Mouse (Mus musculus) adrenal gland, adult 18-20 months (tissue): ENCODE measurements at regions not wholly inside any gene's neighbourhood (a gene's known extent, or its start where the extent isn't known, plus 50 kb on each side); places are given as distances from the start of the nearest gene placed in this dataset.

ENCODE experiments used
- DNase-seq, 2 experiments: peaks; one replicate each; pipeline ENCODE4 v3.0.0; 2021 to 2022; ENCODE audit warnings: low spot score in 2 of 2

- DNase-seq, result no peak
Observed at GRCm38 (mm10) chr15:96182313-96182712, 105.0 kb upstream of the Arid2 start.

GRCm38 (mm10) chr15:96183069-96183468 is 104.2 kb upstream of the Arid2 start:
- DNase-seq, result no peak

GRCm38 (mm10) chr15:96184666-96185065 is 102.7 kb upstream of the Arid2 start:
- peak in 1 of 2 experiments; percentile 20 for DNase-seq

- DNase-seq, result no peak
Observed at GRCm38 (mm10) chr15:96185429-96185828, 101.9 kb upstream of the Arid2 start.

GRCm38 (mm10) chr15:96185901-96186300 is 101.4 kb upstream of the Arid2 start:
- DNase-seq, result no peak

GRCm38 (mm10) chr15:96189551-96189950 is 97.8 kb upstream of the Arid2 start:
- no peak for DNase-seq

- DNase-seq, result no peak
Observed at GRCm38 (mm10) chr15:96197413-96197812, 89.9 kb upstream of the Arid2 start.

- no peak for DNase-seq
Observed at GRCm38 (mm10) chr15:96197932-96198331, 89.4 kb upstream of the Arid2 start.

- no peak for DNase-seq
Observed at GRCm38 (mm10) chr15:96201273-96201672, 86.0 kb upstream of the Arid2 start.

GRCm38 (mm10) chr15:96201701-96202460 is 85.4 kb upstream of the Arid2 start:
- no peak for DNase-seq

- no peak for DNase-seq
Observed at GRCm38 (mm10) chr15:96204187-96204586, 83.1 kb upstream of the Arid2 start.

- DNase-seq, result no peak
Observed at GRCm38 (mm10) chr15:96204623-96205022, 82.7 kb upstream of the Arid2 start.

- DNase-seq, result no peak
Observed at GRCm38 (mm10) chr15:96210721-96211400, 76.5 kb upstream of the Arid2 start.

GRCm38 (mm10) chr15:96213541-96214312 is 73.6 kb upstream of the Arid2 start:
- no peak for DNase-seq

- DNase-seq, result no peak
Observed at GRCm38 (mm10) chr15:96217896-96218295, 69.4 kb upstream of the Arid2 start.

- DNase-seq, result no peak
Observed at GRCm38 (mm10) chr15:96219746-96220145, 67.6 kb upstream of the Arid2 start.

GRCm38 (mm10) chr15:96231969-96232368 is 55.3 kb upstream of the Arid2 start:
- DNase-seq, result no peak

GRCm38 (mm10) chr15:96233113-96233512 is 54.2 kb upstream of the Arid2 start:
- no peak for DNase-seq

- no peak for DNase-seq
Observed at GRCm38 (mm10) chr15:96234783-96235182, 52.5 kb upstream of the Arid2 start.
